Mouse (Mus musculus) midbrain, embryonic 14.5 days (tissue): ENCODE measurements around the gene Map3k5. TPM values are rescaled to one million over a fixed set of nuclear protein-coding genes. Genes with fewer than 3 reads are reported as not detected.

ENCODE experiments used
- ATAC-seq: fragments of 200-750 bp; cut with Nextera tagmentation; 2 replicates; pipeline ENCODE4 v1.8.0; 2017; ENCODE audit warnings: moderate number of reproducible peaks, moderate library complexity; ENCODE audit not compliant: low FRiP score, low TSS enrichment
- DNase-seq: peaks from one replicate; pipeline ENCODE4 v3.0.0-alpha.2; 2015
- H3K27ac ChIP-seq: fragments of 300-500 bp; sonication (generic); replicated peaks from 2 replicates; pipeline ENCODE4 v1.5.1; 2014; ENCODE audit warnings: mild to moderate bottlenecking, low read depth, low read length, moderate library complexity
- H3K27me3 ChIP-seq: fragments of 300-500 bp; sonication (generic); 2 replicates; pipeline ENCODE4 v1.6.1; 2014; ENCODE audit warnings: low read length, control low read depth, mixed read lengths; ENCODE audit not compliant: control insufficient read depth, insufficient read depth
- H3K36me3 ChIP-seq: fragments of 300-500 bp; sonication (generic); 2 replicates; pipeline ENCODE4 v1.6.1; 2014; ENCODE audit warnings: low read length, control low read depth; ENCODE audit not compliant: control insufficient read depth, insufficient read depth
- H3K4me1 ChIP-seq: fragments of 300-500 bp; sonication (generic); 2 replicates; pipeline ENCODE4 v1.6.1; 2014; ENCODE audit warnings: mild to moderate bottlenecking, antibody characterized with exemption, low read length, control low read depth; ENCODE audit not compliant: control insufficient read depth, insufficient read depth
- H3K4me2 ChIP-seq: fragments of 300-500 bp; sonication (generic); 2 replicates; pipeline ENCODE4 v1.6.1; 2014; ENCODE audit warnings: mild to moderate bottlenecking, low read length, moderate library complexity
- H3K4me3 ChIP-seq: fragments of 300-500 bp; sonication (generic); replicated peaks from 2 replicates; pipeline ENCODE4 v1.5.1; 2014; ENCODE audit warnings: low read depth, low read length
- H3K9ac ChIP-seq: fragments of 300-500 bp; sonication (generic); replicated peaks from 2 replicates; pipeline ENCODE4 v1.6.1; 2014; ENCODE audit warnings: mild to moderate bottlenecking, low read length, moderate library complexity
- H3K9me3 ChIP-seq: fragments of 300-500 bp; sonication (generic); 2 replicates; pipeline ENCODE4 v1.6.1; 2016; ENCODE audit warnings: low read length, control low read depth, mixed read lengths; ENCODE audit not compliant: control insufficient read depth
- WGBS: fragments of 180-500 bp; shearing (Covaris S2); extraction: QIAGEN DNeasy Blood & Tissue Kit; methylation state at CpG from one replicate; pipeline ENCODE4 v1.1.7; 2014; 5-methylcytosine and 5-hydroxymethylcytosine counted together
- polyA plus RNA-seq: library from polyadenylated mRNA; unstranded; fragments of >200 nt; fragmentation: Nextera tagmentation; extraction: Ambion mirVana; gene quantifications from 2 replicates; pipeline ENCODE4 v1.2.1, GENCODE M21; 2014

Map3k5 gene
- polyA plus RNA-seq = 0.72 and 1.3 TPM in 2 replicates

DNA sequence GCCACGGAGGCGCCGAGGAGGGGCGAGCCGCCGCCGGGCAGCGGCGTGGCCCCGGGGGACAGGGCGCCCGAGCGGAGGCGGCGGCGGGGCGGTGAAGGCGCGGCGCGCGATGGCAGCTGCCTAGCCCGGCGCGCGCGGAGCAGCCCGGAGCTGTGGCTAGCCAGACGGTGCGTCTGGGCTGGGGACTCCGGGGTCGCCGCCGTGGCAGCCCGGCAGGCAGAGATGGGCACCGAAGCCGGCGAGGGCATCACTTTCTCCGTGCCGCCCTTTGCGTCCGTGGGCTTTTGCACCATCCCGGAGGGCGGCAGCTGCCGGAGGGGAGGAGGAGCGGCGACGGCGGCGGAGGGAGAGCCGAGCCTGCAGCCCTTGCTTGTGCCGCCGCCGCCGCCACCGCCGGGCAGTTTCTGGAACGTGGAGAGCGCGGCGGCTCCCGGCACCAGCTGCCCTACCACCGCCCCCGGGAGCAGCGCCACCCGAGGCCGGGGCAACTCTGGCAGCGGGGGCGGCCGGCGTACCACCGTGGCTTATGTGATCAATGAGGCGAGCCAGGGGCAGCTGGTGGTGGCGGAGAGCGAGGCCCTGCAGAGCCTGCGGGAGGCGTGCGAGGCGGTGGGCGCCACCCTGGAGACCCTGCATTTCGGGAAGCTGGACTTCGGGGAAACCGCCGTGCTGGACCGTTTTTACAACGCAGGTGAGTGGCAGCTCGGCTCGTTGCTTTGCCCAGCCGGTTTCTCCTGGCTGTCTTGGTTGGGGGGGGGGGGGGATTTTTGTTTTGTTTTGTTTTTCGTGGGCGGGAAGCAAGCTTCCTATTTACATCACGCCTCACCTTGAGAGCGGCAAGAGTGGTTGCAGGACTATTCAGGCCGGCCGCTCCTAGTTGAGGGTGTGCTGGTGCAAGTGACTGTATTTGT is at the start of gene Map3k5:
Gene Map3k5, plus strand, starts transcription at position 89 of the 911 bp plus-strand sequence.
- peak within 1 kb of the TSS; percentile 68 for H3K4me3 ChIP-seq
- H3K27ac ChIP-seq = peak within 1 kb of the TSS; percentile 66
- no peaks in the 10 kb centered on the region for H3K9me3 ChIP-seq
- H3K9ac ChIP-seq = peak within 1 kb of the TSS; percentile 71
- peak within 1 kb of the TSS; percentile 94 for H3K4me2 ChIP-seq
- ATAC-seq (peak; percentile 83), DNase-seq (peak; percentile 79)
- H3K27me3 ChIP-seq = peaks cover 23% of the 10 kb centered on the region
- no peaks in the 10 kb centered on the region for H3K36me3 ChIP-seq
- no peaks in the 10 kb centered on the region; the same call in 1 of the 2 replicates for H3K4me1 ChIP-seq
- whole genome bisulfite sequencing = under 1% methylated on average over 86 of the region's 95 CpGs

DNA sequence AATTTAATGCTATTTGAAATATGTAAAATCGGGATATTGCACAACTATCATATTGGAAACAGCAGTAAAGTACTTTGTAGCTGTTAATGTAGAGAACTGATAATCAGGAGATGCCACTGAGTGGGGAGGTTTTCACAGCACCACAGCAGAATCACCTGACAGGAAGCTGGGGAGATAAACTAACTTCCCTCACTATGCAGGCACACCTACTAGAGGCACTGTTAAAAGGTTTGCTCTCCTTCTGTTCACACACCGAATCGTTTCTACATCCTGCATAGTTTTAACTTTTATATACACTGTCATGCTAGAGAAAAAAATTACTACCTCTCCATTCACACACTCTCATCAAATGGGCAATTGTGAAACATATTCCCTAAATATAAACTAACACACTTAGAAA is 48.0 kb upstream of the Map3k5 start:
- no peak overlapping the region for H3K27ac ChIP-seq
- H3K9me3 ChIP-seq = no peaks in the 10 kb centered on the region
- no peak for DNase-seq
- no peak for ATAC-seq
- no peaks in the 10 kb centered on the region for H3K4me1 ChIP-seq
- no peaks in the 10 kb centered on the region for H3K27me3 ChIP-seq
- WGBS = 92% methylated on average over 3 of the region's 3 CpGs
- no peak overlapping the region for H3K4me3 ChIP-seq
- H3K9ac ChIP-seq = no peak overlapping the region
- H3K36me3 ChIP-seq = 0 out of 2 replicates have a peak, but pooled peaks cover 5% of the 10 kb centered on the region
- H3K4me2 ChIP-seq = no peak overlapping the region

DNA sequence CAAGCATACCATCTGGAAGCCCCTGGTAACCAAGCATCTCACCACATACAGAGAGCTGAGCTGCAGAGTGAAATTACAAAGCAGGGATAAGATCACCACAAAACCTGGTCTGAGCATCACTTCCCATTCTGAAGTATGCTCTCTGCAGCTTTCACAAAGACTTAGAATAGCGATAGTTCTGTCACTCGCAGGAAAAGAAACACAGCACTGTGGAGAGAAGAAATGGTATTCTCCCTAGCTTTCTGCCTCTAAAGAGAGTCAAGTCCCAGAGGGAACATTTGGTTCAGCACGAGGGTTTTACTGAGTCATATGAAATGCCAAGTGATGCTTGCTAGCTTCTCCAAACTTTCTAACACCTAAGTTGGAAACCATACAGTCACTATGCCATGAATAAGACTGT is 44.4 kb upstream of the Map3k5 start:
- no peak for ATAC-seq
- Histone ChIP-seq H3K4me2 (no peak overlapping the region), H3K9me3 (no peaks in the 10 kb centered on the region), H3K36me3 (0 out of 2 replicates have a peak, but pooled peaks cover 3% of the 10 kb centered on the region), H3K4me1 (no peaks in the 10 kb centered on the region), H3K9ac (no peak overlapping the region), H3K27ac (no peak overlapping the region), H3K4me3 (no peak overlapping the region), H3K27me3 (no peaks in the 10 kb centered on the region)
- 78% methylated on average over 3 of the region's 3 CpGs for WGBS
- DNase-seq = no peak

DNA sequence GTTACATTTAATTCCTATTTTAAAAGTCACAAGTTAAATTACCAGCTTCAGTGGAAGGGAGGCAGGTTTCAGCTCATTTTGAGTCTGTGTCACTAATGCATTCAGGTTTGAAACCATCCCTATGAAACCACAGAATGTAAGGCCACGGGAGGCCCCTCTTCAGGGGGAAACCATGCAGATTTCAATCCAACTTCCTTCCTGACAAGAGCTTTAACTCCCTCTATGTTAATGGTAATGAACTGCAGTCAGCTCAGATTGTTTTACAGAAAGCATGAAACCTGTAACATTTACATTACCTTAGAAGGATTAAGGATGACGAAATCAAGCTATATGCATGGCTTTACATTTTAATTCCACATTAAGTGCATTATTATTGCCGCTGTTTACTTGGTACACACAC is 42.6 kb upstream of the Map3k5 start:
- H3K9ac ChIP-seq = no peak overlapping the region
- H3K36me3 ChIP-seq = 0 out of 2 replicates have a peak, but pooled peaks cover 3% of the 10 kb centered on the region
- H3K27ac ChIP-seq = no peak overlapping the region
- no peaks in the 10 kb centered on the region for H3K4me1 ChIP-seq
- no peaks in the 10 kb centered on the region for H3K27me3 ChIP-seq
- 33% methylated on average over 3 of the region's 3 CpGs for WGBS
- no peak overlapping the region for H3K4me3 ChIP-seq
- no peak overlapping the region for H3K4me2 ChIP-seq
- H3K9me3 ChIP-seq = no peaks in the 10 kb centered on the region
- ATAC-seq = no peak
- no peak for DNase-seq

DNA sequence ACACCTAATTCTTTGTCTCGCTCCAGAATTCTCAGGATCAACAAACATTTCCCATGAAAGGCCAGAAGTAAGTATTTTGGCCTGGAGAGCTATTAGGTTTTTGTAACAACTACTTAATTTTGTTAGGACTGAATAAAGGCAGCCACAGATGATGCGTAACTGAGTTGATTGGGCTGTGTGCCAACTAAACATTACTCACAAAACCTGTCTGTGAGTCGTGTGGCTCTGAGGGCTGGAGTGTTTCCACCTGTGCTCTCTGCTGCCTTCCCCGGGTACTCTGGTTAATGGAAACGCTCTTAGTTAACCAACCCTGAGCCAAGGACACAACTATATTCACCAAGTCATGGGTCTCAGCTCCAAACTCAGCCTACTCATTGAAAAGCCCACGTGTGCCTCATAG is 41.1 kb upstream of the Map3k5 start:
- Histone ChIP-seq H3K27me3 (no peaks in the 10 kb centered on the region), H3K4me1 (no peaks in the 10 kb centered on the region), H3K4me3 (no peak overlapping the region), H3K9me3 (no peaks in the 10 kb centered on the region), H3K36me3 (0 out of 2 replicates have a peak, but pooled peaks cover 3% of the 10 kb centered on the region), H3K4me2 (no peak overlapping the region), H3K27ac (no peak overlapping the region), H3K9ac (no peak overlapping the region)
- WGBS = 87% methylated on average over 6 of the region's 6 CpGs
- DNase-seq (no peak), ATAC-seq (no peak)

DNA sequence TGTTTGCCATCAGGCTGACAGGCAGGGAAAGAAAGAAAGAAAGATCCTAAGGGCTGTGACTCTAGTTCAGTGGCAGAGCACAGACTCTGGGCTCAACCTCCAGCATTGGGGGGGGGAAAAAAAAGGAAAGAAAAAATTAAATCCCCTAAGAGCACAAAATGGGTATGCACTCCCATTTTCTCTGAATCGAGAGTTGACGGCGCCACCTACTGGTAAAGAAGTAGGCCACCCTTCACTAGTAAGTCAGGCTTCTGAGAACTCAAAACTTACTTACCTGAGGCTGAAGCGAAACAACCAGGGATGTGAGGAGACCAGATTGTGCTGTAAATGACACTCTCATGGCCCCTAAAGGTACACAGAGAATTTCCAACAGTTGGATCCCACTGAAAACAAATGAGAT is 40.3 kb upstream of the Map3k5 start:
- DNase-seq (peak; percentile 82), ATAC-seq (no peak)
- 20% methylated on average over 4 of the region's 4 CpGs for WGBS
- H3K4me3 ChIP-seq = no peak overlapping the region
- no peaks in the 10 kb centered on the region for H3K27me3 ChIP-seq
- no peak overlapping the region for H3K9ac ChIP-seq
- H3K4me1 ChIP-seq = no peaks in the 10 kb centered on the region
- no peak overlapping the region for H3K4me2 ChIP-seq
- H3K36me3 ChIP-seq = no peaks in the 10 kb centered on the region
- no peaks in the 10 kb centered on the region for H3K9me3 ChIP-seq
- H3K27ac ChIP-seq = no peak overlapping the region

DNA sequence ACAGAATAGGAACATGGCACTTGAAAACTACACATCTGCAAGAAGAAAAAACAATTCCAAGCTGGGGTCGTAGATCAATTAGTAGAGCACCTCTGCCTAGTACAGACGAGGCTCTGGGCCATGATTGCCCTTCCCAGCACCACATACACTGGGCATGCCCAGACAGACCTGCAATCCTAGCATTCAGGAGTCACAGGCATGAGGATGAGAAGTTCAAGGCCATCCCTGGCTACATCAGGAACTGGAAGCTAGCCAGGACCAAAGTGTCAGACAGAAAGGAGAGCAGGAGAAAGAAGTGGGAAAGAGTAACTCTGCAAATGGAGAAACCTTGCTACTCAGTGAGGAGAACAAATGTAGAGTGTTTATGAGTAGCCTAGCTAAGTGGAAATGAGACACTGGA is 34.1 kb upstream of the Map3k5 start:
- 79% methylated on average over 2 of the region's 2 CpGs for WGBS
- ATAC-seq (no peak), DNase-seq (no peak)
- no peaks in the 10 kb centered on the region for H3K4me1 ChIP-seq
- H3K4me2 ChIP-seq = no peak overlapping the region
- no peak overlapping the region for H3K9ac ChIP-seq
- H3K36me3 ChIP-seq = peaks cover 3% of the 10 kb centered on the region; the same call in 1 of the 2 replicates
- H3K27me3 ChIP-seq = no peaks in the 10 kb centered on the region
- no peaks in the 10 kb centered on the region for H3K9me3 ChIP-seq
- no peak overlapping the region for H3K27ac ChIP-seq
- no peak overlapping the region for H3K4me3 ChIP-seq

DNA sequence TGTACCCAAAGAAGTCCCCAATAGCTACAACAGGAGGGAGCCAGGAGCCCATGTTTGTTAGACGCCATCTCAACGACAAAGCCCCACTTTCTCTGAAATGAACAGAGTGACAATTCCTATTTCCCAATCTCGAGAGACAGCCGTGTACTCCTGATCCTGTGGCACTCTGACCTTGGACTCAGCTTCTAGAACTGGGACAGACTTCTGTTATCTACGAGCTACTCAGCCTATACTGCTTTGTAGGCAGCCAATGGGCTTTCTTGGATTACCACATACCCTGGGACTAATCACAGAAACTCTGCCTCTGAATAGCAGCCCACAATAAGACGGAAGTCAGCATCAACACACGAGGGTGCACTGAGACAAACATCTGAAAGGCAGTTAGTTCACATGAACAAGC is 32.3 kb upstream of the Map3k5 start:
- Histone ChIP-seq H3K27me3 (no peaks in the 10 kb centered on the region), H3K27ac (no peak overlapping the region), H3K9ac (no peak overlapping the region), H3K36me3 (peaks cover 3% of the 10 kb centered on the region; the same call in 1 of the 2 replicates), H3K9me3 (no peaks in the 10 kb centered on the region), H3K4me2 (no peak overlapping the region), H3K4me3 (no peak overlapping the region), H3K4me1 (no peaks in the 10 kb centered on the region)
- no peak for ATAC-seq
- DNase-seq = no peak
- WGBS = 80% methylated on average over 7 of the region's 7 CpGs
